In the genomic region with DNA sequence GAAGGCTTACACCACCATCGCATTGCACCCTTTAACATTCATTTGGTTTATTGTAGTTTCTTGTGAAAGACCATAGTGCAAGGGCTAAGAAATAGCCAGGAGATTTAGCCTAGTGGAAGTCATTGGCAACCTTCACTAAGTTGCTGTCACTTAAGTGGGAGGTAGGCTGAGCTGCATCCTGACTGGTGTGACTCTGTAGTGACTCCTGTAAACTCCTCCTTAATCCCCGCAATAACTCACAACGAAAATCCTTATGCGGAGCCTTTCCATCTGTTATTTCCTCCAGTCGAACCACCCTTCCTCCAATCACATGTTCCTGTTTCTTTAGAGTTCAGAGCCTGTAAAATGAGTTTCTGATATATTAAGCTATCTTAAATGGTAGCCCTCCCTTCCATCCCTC, we compare ENCODE assay signal across 8 mouse cellular contexts. TPM values are rescaled to one million over a fixed set of nuclear protein-coding genes. Genes with fewer than 3 reads are reported as not detected.
DNase-seq lines count a peak whose midpoint lies in the region; ATAC-seq and TF ChIP-seq lines count a peak whose summit lies in the region.

No protein-coding gene starts in this region.

- H3K4me1 ChIP-seq in cerebellum, adult 2 months (ENCODE audit: control insufficient read depth, insufficient read depth, low read length): no peaks in the 10 kb centered on the region; the same call in 1 of the 2 replicates
- H3K4me1 ChIP-seq in testis, adult 2 months (ENCODE audit: control insufficient read depth, insufficient read depth, low read length): peaks cover 4% of the 10 kb centered on the region
- H3K4me1 ChIP-seq in intestine, embryonic 15.5 days (replicated peaks): peaks cover 11% of the 10 kb centered on the region
- H3K4me1 ChIP-seq in midbrain, embryonic 15.5 days: peaks cover 18% of the 10 kb centered on the region

- no peak for DNase-seq in cerebellum, adult 2 months
- DNase-seq in cerebellum, postnatal 25 days: no peak
- no peak for DNase-seq in testis, postnatal 10 days (ENCODE audit: low spot score)
- DNase-seq in layer of hippocampus, adult 11-12 months (ENCODE audit: low spot score): no peak
- DNase-seq in right cerebral cortex, postnatal 36 days (ENCODE audit: low spot score in 2 of 2): no peak

- H3K27ac ChIP-seq in cerebellum, adult 2 months (ENCODE audit: insufficient read depth, low read length): no peak overlapping the region
- peak overlapping the region; percentile 67 for H3K27ac ChIP-seq in testis, adult 2 months (ENCODE audit: control insufficient read depth, insufficient read depth, low read depth, low read length)
- peak overlapping the region; percentile 100 for H3K27ac ChIP-seq in intestine, embryonic 15.5 days
- H3K27ac ChIP-seq in midbrain, embryonic 15.5 days: peak overlapping the region; percentile 100

- no peak for TF ChIP-seq POLR2A in cerebellum, adult 2 months (IDR thresholded peaks at IDR 0.05; ENCODE audit: borderline replicate concordance, insufficient read depth, low read length)
- no peak for TF ChIP-seq POLR2A in testis, adult 2 months (IDR thresholded peaks at IDR 0.05; ENCODE audit: control insufficient read depth, low read depth, low read length)

- H3K9me3 ChIP-seq in intestine, embryonic 15.5 days: no peaks in the 10 kb centered on the region
- no peaks in the 10 kb centered on the region for H3K9me3 ChIP-seq in midbrain, embryonic 15.5 days

- no peaks in the 10 kb centered on the region for H3K36me3 ChIP-seq in testis, adult 2 months (ENCODE audit: control insufficient read depth, insufficient read depth, low read length)
- H3K36me3 ChIP-seq in intestine, embryonic 15.5 days: no peaks in the 10 kb centered on the region
- no peaks in the 10 kb centered on the region for H3K36me3 ChIP-seq in midbrain, embryonic 15.5 days (replicated peaks)

- no peak for TF ChIP-seq CTCF in cerebellum, adult 2 months (IDR thresholded peaks at IDR 0.05; ENCODE audit: borderline replicate concordance, insufficient read depth, low read depth, low read length)
- no peak for TF ChIP-seq CTCF in testis, adult 2 months (IDR thresholded peaks at IDR 0.05; ENCODE audit: control insufficient read depth, insufficient read depth, insufficient replicate concordance, low read depth, low read length)

- ATAC-seq in intestine, embryonic 15.5 days: peak; percentile 15; the same call in 1 of the 2 replicates
- peak; percentile 11 for ATAC-seq in midbrain, embryonic 15.5 days (replicated peaks)

- H3K27me3 ChIP-seq in cerebellum, adult 2 months (ENCODE audit: control insufficient read depth, insufficient read depth, low read length): no peaks in the 10 kb centered on the region
- no peaks in the 10 kb centered on the region for H3K27me3 ChIP-seq in testis, adult 2 months (ENCODE audit: control insufficient read depth, insufficient read depth, low read length)
- no peaks in the 10 kb centered on the region for H3K27me3 ChIP-seq in intestine, embryonic 15.5 days (replicated peaks)
- no peaks in the 10 kb centered on the region for H3K27me3 ChIP-seq in midbrain, embryonic 15.5 days (replicated peaks)

- no peak overlapping the region for H3K9ac ChIP-seq in intestine, embryonic 15.5 days
- peak overlapping the region; percentile 100; the same call in 1 of the 2 replicates for H3K9ac ChIP-seq in midbrain, embryonic 15.5 days

- H3K4me2 ChIP-seq in intestine, embryonic 15.5 days (replicated peaks): peak overlapping the region; percentile 79
- peak overlapping the region; percentile 72 for H3K4me2 ChIP-seq in midbrain, embryonic 15.5 days

- 13% methylated on average over 5 of the region's 5 CpGs for WGBS in cerebellum, adult 2 months
- 13% methylated on average over 5 of the region's 5 CpGs for WGBS in intestine, embryonic 15.5 days
- WGBS in midbrain, embryonic 15.5 days: 19% methylated on average over 5 of the region's 5 CpGs

- peak overlapping the region; percentile 81 for H3K4me3 ChIP-seq in cerebellum, adult 2 months (replicated peaks; ENCODE audit: insufficient read depth, low read depth, low read length)
- H3K4me3 ChIP-seq in testis, adult 2 months (ENCODE audit: control insufficient read depth, low read depth, low read length): peak overlapping the region; percentile 98
- H3K4me3 ChIP-seq in intestine, embryonic 15.5 days (replicated peaks): peak overlapping the region; percentile 72
- peak overlapping the region; percentile 96 for H3K4me3 ChIP-seq in midbrain, embryonic 15.5 days

RNA-seq across cellular contexts. Expression of gene Dnajb12, which starts 0.5 kb away (rescaled TPM):
- 48.6 and 52.3 TPM in 2 replicates for polyA plus RNA-seq in cerebellum, adult 2 months (2012; rRNA removed)
- polyA plus RNA-seq in testis, adult 2 months (2012; rRNA removed): 47.0 and 47.7 TPM in 2 replicates
- polyA plus RNA-seq in intestine, embryonic 15.5 days (2015; fragmentation: Nextera tagmentation; extraction: Ambion mirVana): 24.5 and 25.2 TPM in 2 replicates
- polyA plus RNA-seq in midbrain, embryonic 15.5 days (2015; fragmentation: Nextera tagmentation; extraction: Ambion mirVana): 18.0 TPM in 2 replicates
